11 mouse cellular contexts compared by ENCODE assay signal in genomic region chr3:53475889-53476288, GRCm38 (mm10). TPM values are rescaled to one million over a fixed set of nuclear protein-coding genes. Genes with fewer than 3 reads are reported as not detected.
DNase-seq lines count a peak whose midpoint lies in the region; ATAC-seq and TF ChIP-seq lines count a peak whose summit lies in the region.
"Had no signal": no experiment of that assay in that cellular context is flagged by ENCODE, and none has a peak within 500 bp of the region (broad histone marks: within the 10 kb centered on the region; RNA-seq: fewer than 3 reads in every experiment).

No protein-coding gene starts in this region.

- H3K27me3 ChIP-seq in intestine, embryonic 14.5 days (replicated peaks; ENCODE audit: control insufficient read depth, insufficient read depth, low read length): no peaks in the 10 kb centered on the region
- H3K27me3 ChIP-seq in lung, embryonic 16.5 days (ENCODE audit: control insufficient read depth, insufficient read depth, low read depth, low read length): no peaks in the 10 kb centered on the region
- H3K27me3 ChIP-seq in stomach, postnatal 0 days (ENCODE audit: control insufficient read depth, insufficient read depth, low read length): no peaks in the 10 kb centered on the region

- peaks cover 96% of the 10 kb centered on the region for H3K36me3 ChIP-seq in intestine, embryonic 14.5 days (ENCODE audit: control insufficient read depth, insufficient read depth, low read length)
- peaks cover 65% of the 10 kb centered on the region for H3K36me3 ChIP-seq in lung, embryonic 16.5 days (ENCODE audit: control insufficient read depth, insufficient read depth, low read length)
- H3K36me3 ChIP-seq in stomach, postnatal 0 days (ENCODE audit: control insufficient read depth, insufficient read depth, low read length): peaks cover 45% of the 10 kb centered on the region

- ATAC-seq in intestine, embryonic 14.5 days (replicated peaks; ENCODE audit: low FRiP score, low TSS enrichment, low read depth): no peak; the same call in 1 of the 2 replicates
- peak; percentile 64; the same call in 1 of the 2 replicates for ATAC-seq in lung, embryonic 16.5 days (ENCODE audit: low read depth)
- ATAC-seq in stomach, postnatal 0 days (ENCODE audit: low FRiP score, low TSS enrichment): peak; percentile 53; the same call in 1 of the 2 replicates

- H3K27ac ChIP-seq in intestine, embryonic 14.5 days (ENCODE audit: low read depth): no peak overlapping the region
- no peak overlapping the region for H3K27ac ChIP-seq in lung, embryonic 16.5 days (ENCODE audit: low read length)
- no peak overlapping the region for H3K27ac ChIP-seq in stomach, postnatal 0 days (replicated peaks)

- H3K9me3 ChIP-seq in intestine, embryonic 14.5 days (ENCODE audit: control insufficient read depth, low read length): no peaks in the 10 kb centered on the region
- no peaks in the 10 kb centered on the region for H3K9me3 ChIP-seq in lung, embryonic 16.5 days (ENCODE audit: control insufficient read depth, low read length)
- no peaks in the 10 kb centered on the region for H3K9me3 ChIP-seq in stomach, postnatal 0 days (ENCODE audit: control insufficient read depth, low read length)

- peak; percentile 34 to 51 for DNase-seq in adrenal gland, postnatal 36 days
- no peak for DNase-seq in adrenal gland, postnatal 4 days (ENCODE audit: low spot score in 2 of 2)
- DNase-seq in ovary, postnatal 36 days (ENCODE audit: low spot score): peak; percentile 40
- no peak for DNase-seq in ovary, postnatal 10 days (ENCODE audit: low spot score)
- peak; percentile 58 to 64 for DNase-seq in cerebellum, postnatal 36 days
- DNase-seq in intestine, embryonic 14.5 days (ENCODE audit: low spot score): peak; percentile 74
- DNase-seq in stomach, postnatal 0 days (ENCODE audit: low spot score): peak; percentile 74

- 58% methylated on average over 6 of the region's 6 CpGs for WGBS in intestine, embryonic 14.5 days
- 41% methylated on average over 6 of the region's 6 CpGs for WGBS in lung, embryonic 16.5 days
- WGBS in stomach, postnatal 0 days: 44% methylated on average over 6 of the region's 6 CpGs

- no peak overlapping the region for H3K9ac ChIP-seq in intestine, embryonic 14.5 days (ENCODE audit: low read length)
- no peak overlapping the region for H3K9ac ChIP-seq in lung, embryonic 16.5 days (ENCODE audit: low read length)
- no peak overlapping the region for H3K9ac ChIP-seq in stomach, postnatal 0 days (ENCODE audit: low read length)

- TF ChIP-seq EP300 in stomach, postnatal 0 days (optimal IDR thresholded peaks at IDR 0.05): no peak

- no peaks in the 10 kb centered on the region for H3K4me1 ChIP-seq in intestine, embryonic 14.5 days (replicated peaks; ENCODE audit: control insufficient read depth, insufficient read depth, low read length)
- H3K4me1 ChIP-seq in lung, embryonic 16.5 days (replicated peaks; ENCODE audit: control insufficient read depth, insufficient read depth, low read length): no peaks in the 10 kb centered on the region
- no peaks in the 10 kb centered on the region for H3K4me1 ChIP-seq in stomach, postnatal 0 days (replicated peaks; ENCODE audit: control insufficient read depth, insufficient read depth)

- no peak overlapping the region for H3K4me2 ChIP-seq in intestine, embryonic 14.5 days (ENCODE audit: low read length)
- H3K4me2 ChIP-seq in lung, embryonic 16.5 days (ENCODE audit: low read depth, low read length): no peak overlapping the region
- no peak overlapping the region for H3K4me2 ChIP-seq in stomach, postnatal 0 days (replicated peaks; ENCODE audit: low read depth)

- no peak overlapping the region for H3K4me3 ChIP-seq in intestine, embryonic 14.5 days (ENCODE audit: low read depth, low read length)
- no peak overlapping the region for H3K4me3 ChIP-seq in lung, embryonic 16.5 days (ENCODE audit: low read length)
- H3K4me3 ChIP-seq in stomach, postnatal 0 days (ENCODE audit: low read depth, low read length): no peak overlapping the region

- peak; percentile 86 for TF ChIP-seq CTCF in stomach, postnatal 0 days (IDR thresholded peaks at IDR 0.05; ENCODE audit: low read depth)

RNA-seq across cellular contexts. Expression of gene Proser1, which starts 12.4 kb away (rescaled TPM):
- total RNA-seq in adrenal gland, postnatal 36 days (2021): 10 to 100 TPM; 17.5 to 18.8 TPM
- 10 to 100 TPM; 39.8 to 41.4 TPM for total RNA-seq in adrenal gland, postnatal 4 days (2021)
- polyA plus RNA-seq in intestine, embryonic 14.5 days (2014; fragmentation: Nextera tagmentation; extraction: Ambion mirVana): 18.6 and 19.3 TPM in 2 replicates
- polyA plus RNA-seq in lung, embryonic 16.5 days (2015; fragmentation: Nextera tagmentation; extraction: Ambion mirVana): 16.2 and 17.1 TPM in 2 replicates
- 7.9 and 8.1 TPM in 2 replicates for polyA plus RNA-seq in stomach, postnatal 0 days (2015; fragmentation: Nextera tagmentation; extraction: Ambion mirVana)

RNA-seq across cellular contexts. Expression of gene Stoml3, which starts 12.6 kb away (rescaled TPM):
- total RNA-seq in adrenal gland, postnatal 36 days (2021): not detected
- total RNA-seq in adrenal gland, postnatal 4 days (2021): not detected
- 0.13 TPM in 1 of 2 replicates, not detected in the other for polyA plus RNA-seq in intestine, embryonic 14.5 days (2014; fragmentation: Nextera tagmentation; extraction: Ambion mirVana)
- not detected in 2 replicates for polyA plus RNA-seq in lung, embryonic 16.5 days (2015; fragmentation: Nextera tagmentation; extraction: Ambion mirVana)
- polyA plus RNA-seq in stomach, postnatal 0 days (2015; fragmentation: Nextera tagmentation; extraction: Ambion mirVana): 0.05 TPM in 1 of 2 replicates, not detected in the other
- total RNA-seq: ES-E14; gastrocnemius, adult 8-10 months had no signal
- polyA plus RNA-seq: liver, embryonic 16.5 days had no signal

RNA-seq across cellular contexts. Expression of gene Nhlrc3, which starts 12.8 kb away (rescaled TPM):
- 10 to 100 TPM; 11.1 to 11.4 TPM for total RNA-seq in adrenal gland, postnatal 36 days (2021)
- 10 to 100 TPM; 19.1 to 19.4 TPM for total RNA-seq in adrenal gland, postnatal 4 days (2021)
- 12.1 and 12.2 TPM in 2 replicates for polyA plus RNA-seq in intestine, embryonic 14.5 days (2014; fragmentation: Nextera tagmentation; extraction: Ambion mirVana)
- 8.1 and 8.9 TPM in 2 replicates for polyA plus RNA-seq in lung, embryonic 16.5 days (2015; fragmentation: Nextera tagmentation; extraction: Ambion mirVana)
- polyA plus RNA-seq in stomach, postnatal 0 days (2015; fragmentation: Nextera tagmentation; extraction: Ambion mirVana): 8.6 and 9.0 TPM in 2 replicates

Comparison
In these comparisons a context has a peak if more than half of its experiments do, and no peak if none do; other contexts are left out.
1. DNase-seq: peak in adrenal gland, postnatal 36 days (2 of 2), ovary, postnatal 36 days (single experiment), cerebellum, postnatal 36 days (2 of 2), intestine, embryonic 14.5 days (single experiment) and stomach, postnatal 0 days (single experiment); none in adrenal gland, postnatal 4 days (0 of 2) and ovary, postnatal 10 days (single experiment).